Mouse (Mus musculus): ENCODE measurements around the gene AW209491. TPM values are rescaled to one million over a fixed set of nuclear protein-coding genes. Genes with fewer than 3 reads are reported as not detected.

The AW209491 gene
- polyA plus RNA-seq, 2 experiments = 4.2 to 11.5 TPM

GRCm38 (mm10) chr13:14612926-14613529 lies 16.9 kb upstream of the AW209491 start, which contains the start of the genes Mrpl32 and Psma2:
Gene Mrpl32 (minus strand): TSS chr13:14613165.
Gene Psma2 (plus strand): TSS chr13:14613240.
- TF ChIP-seq CTCF (IDR thresholded peaks at IDR 0.05; ENCODE audit: low read depth) (no peak), EP300 (IDR thresholded peaks at IDR 0.05; ENCODE audit: low read depth) (no peak)
- Histone ChIP-seq H3K4me2 (ENCODE audit: low read depth) (peak within 1 kb of the TSS; percentile 86), H3K27me3 (ENCODE audit: control insufficient read depth, insufficient read depth, low read length) (no peaks in the 10 kb centered on the region), H3K4me3 (ENCODE audit: insufficient read depth in 1 of 2, low read depth in 2 of 2, low read length in 2 of 2) (peak within 1 kb of the TSS; percentile 92 to 97), H3K9ac (replicated peaks) (peak within 1 kb of the TSS; percentile 93), H3K36me3 (replicated peaks; ENCODE audit: control insufficient read depth, insufficient read depth, low read depth) (peaks cover 25% of the 10 kb centered on the region), H3K9me3 (ENCODE audit: control insufficient read depth, low read length) (no peaks in the 10 kb centered on the region), H3K4me1 (replicated peaks; ENCODE audit: control insufficient read depth in 2 of 2, insufficient read depth in 2 of 2, low read length in 1 of 2) (peaks cover 8 to 9% of the 10 kb centered on the region in 2 experiments), H3K27ac (peak within 1 kb of the TSS; percentile 70)
- ATAC-seq (ENCODE audit: insufficient read depth) (peak; percentile 97), DNase-seq (ENCODE audit: low read depth in 3 of 3, low spot score in 3 of 3) (peak; percentile 95 to 98 (median 96))
- WGBS (ENCODE audit: insufficient replicate concordance) = under 1% methylated on average over 42 of the region's 42 CpGs

GRCm38 (mm10) chr13:14613553-14613952 lies 16.4 kb upstream of the AW209491 start:
- peak overlapping the region; percentile 93 for H3K9ac ChIP-seq (replicated peaks)
- no peak for TF ChIP-seq CTCF (IDR thresholded peaks at IDR 0.05; ENCODE audit: low read depth)
- DNase-seq (ENCODE audit: low read depth in 3 of 3, low spot score in 3 of 3) (peak in 1 of 3 experiments; percentile 13), ATAC-seq (ENCODE audit: insufficient read depth) (no peak)
- H3K4me3 ChIP-seq (ENCODE audit: insufficient read depth in 1 of 2, low read depth in 2 of 2, low read length in 2 of 2) = peak overlapping the region; percentile 92 to 97
- no peaks in the 10 kb centered on the region for H3K27me3 ChIP-seq (ENCODE audit: control insufficient read depth, insufficient read depth, low read length)
- peaks cover 28% of the 10 kb centered on the region for H3K36me3 ChIP-seq (replicated peaks; ENCODE audit: control insufficient read depth, insufficient read depth, low read depth)
- peaks cover 8 to 9% of the 10 kb centered on the region in 2 experiments for H3K4me1 ChIP-seq (replicated peaks; ENCODE audit: control insufficient read depth in 2 of 2, insufficient read depth in 2 of 2, low read length in 1 of 2)
- WGBS (ENCODE audit: insufficient replicate concordance) = 0% methylated on average over 9 of the region's 9 CpGs
- H3K4me2 ChIP-seq (ENCODE audit: low read depth) = peak overlapping the region; percentile 79
- peak overlapping the region; percentile 70 for H3K27ac ChIP-seq
- no peaks in the 10 kb centered on the region for H3K9me3 ChIP-seq (ENCODE audit: control insufficient read depth, low read length)

GRCm38 (mm10) chr13:14618724-14619123 lies 11.2 kb upstream of the AW209491 start:
- Histone ChIP-seq H3K4me3 (ENCODE audit: insufficient read depth in 1 of 2, low read depth in 2 of 2, low read length in 2 of 2) (no peak overlapping the region), H3K27me3 (ENCODE audit: control insufficient read depth, insufficient read depth, low read length) (no peaks in the 10 kb centered on the region), H3K9me3 (ENCODE audit: control insufficient read depth, low read length) (no peaks in the 10 kb centered on the region), H3K9ac (replicated peaks) (no peak overlapping the region), H3K27ac (no peak overlapping the region), H3K36me3 (replicated peaks; ENCODE audit: control insufficient read depth, insufficient read depth, low read depth) (peaks cover 46% of the 10 kb centered on the region), H3K4me1 (replicated peaks; ENCODE audit: control insufficient read depth in 2 of 2, insufficient read depth in 2 of 2, low read length in 1 of 2) (peaks cover 7% of the 10 kb centered on the region in 2 experiments), H3K4me2 (ENCODE audit: low read depth) (no peak overlapping the region)
- no peak for TF ChIP-seq EP300 (IDR thresholded peaks at IDR 0.05; ENCODE audit: low read depth)
- peak; percentile 95 for TF ChIP-seq CTCF (IDR thresholded peaks at IDR 0.05; ENCODE audit: low read depth)
- ATAC-seq (ENCODE audit: insufficient read depth) (peak; percentile 51), DNase-seq (ENCODE audit: low read depth in 3 of 3, low spot score in 3 of 3) (peak in 2 of 3 experiments; percentile 46 to 57)
- 31% methylated on average over 2 of the region's 2 CpGs for WGBS (ENCODE audit: insufficient replicate concordance)

GRCm38 (mm10) chr13:14639998-14640397 lies 10.0 kb downstream of the AW209491 start:
- WGBS (ENCODE audit: insufficient replicate concordance) = 55% methylated on average over 1 of the region's 1 CpGs

GRCm38 (mm10) chr13:14649301-14649700 lies 19.3 kb downstream of the AW209491 start:
- TF ChIP-seq CTCF (IDR thresholded peaks at IDR 0.05; ENCODE audit: low read depth) (peak; percentile 28; the same call in 1 of the 2 replicates), EP300 (IDR thresholded peaks at IDR 0.05; ENCODE audit: low read depth) (no peak)

More at GRCm38 (mm10) chr13:14639998-14640397, 10.0 kb downstream of the AW209491 start:
- DNase-seq (ENCODE audit: low read depth in 3 of 3, low spot score in 3 of 3) (no peak), ATAC-seq (ENCODE audit: insufficient read depth) (no peak)
- H3K4me3 ChIP-seq (ENCODE audit: insufficient read depth in 1 of 2, low read depth in 2 of 2, low read length in 2 of 2) = no peak overlapping the region
- H3K27me3 ChIP-seq (ENCODE audit: control insufficient read depth, insufficient read depth, low read length) = no peaks in the 10 kb centered on the region
- TF ChIP-seq CTCF (IDR thresholded peaks at IDR 0.05; ENCODE audit: low read depth) = no peak
- TF ChIP-seq EP300 (IDR thresholded peaks at IDR 0.05; ENCODE audit: low read depth) = no peak
- no peak overlapping the region for H3K4me2 ChIP-seq (ENCODE audit: low read depth)
- H3K36me3 ChIP-seq (replicated peaks; ENCODE audit: control insufficient read depth, insufficient read depth, low read depth) = peaks cover 5% of the 10 kb centered on the region
- no peak overlapping the region for H3K27ac ChIP-seq
- no peaks in the 10 kb centered on the region for H3K9me3 ChIP-seq (ENCODE audit: control insufficient read depth, low read length)
- no peaks in the 10 kb centered on the region for H3K4me1 ChIP-seq (replicated peaks; ENCODE audit: control insufficient read depth in 2 of 2, insufficient read depth in 2 of 2, low read length in 1 of 2)
- no peak overlapping the region for H3K9ac ChIP-seq (replicated peaks)

More at GRCm38 (mm10) chr13:14649301-14649700, 19.3 kb downstream of the AW209491 start:
- Histone ChIP-seq H3K27ac (no peak overlapping the region), H3K27me3 (ENCODE audit: control insufficient read depth, insufficient read depth, low read length) (no peaks in the 10 kb centered on the region), H3K4me1 (replicated peaks; ENCODE audit: control insufficient read depth in 2 of 2, insufficient read depth in 2 of 2, low read length in 1 of 2) (no peaks in the 10 kb centered on the region), H3K4me2 (ENCODE audit: low read depth) (no peak overlapping the region), H3K9me3 (ENCODE audit: control insufficient read depth, low read length) (no peaks in the 10 kb centered on the region), H3K36me3 (replicated peaks; ENCODE audit: control insufficient read depth, insufficient read depth, low read depth) (no peaks in the 10 kb centered on the region), H3K9ac (replicated peaks) (no peak overlapping the region), H3K4me3 (ENCODE audit: insufficient read depth in 1 of 2, low read depth in 2 of 2, low read length in 2 of 2) (no peak overlapping the region)
- ATAC-seq (ENCODE audit: insufficient read depth) (no peak), DNase-seq (ENCODE audit: low read depth in 3 of 3, low spot score in 3 of 3) (peak in 1 of 3 experiments; percentile 10)
- WGBS (ENCODE audit: insufficient replicate concordance) = 21% methylated on average over 1 of the region's 1 CpGs
